Comparison of ENCODE assay signal across 7 mouse cellular contexts in the genomic region with DNA sequence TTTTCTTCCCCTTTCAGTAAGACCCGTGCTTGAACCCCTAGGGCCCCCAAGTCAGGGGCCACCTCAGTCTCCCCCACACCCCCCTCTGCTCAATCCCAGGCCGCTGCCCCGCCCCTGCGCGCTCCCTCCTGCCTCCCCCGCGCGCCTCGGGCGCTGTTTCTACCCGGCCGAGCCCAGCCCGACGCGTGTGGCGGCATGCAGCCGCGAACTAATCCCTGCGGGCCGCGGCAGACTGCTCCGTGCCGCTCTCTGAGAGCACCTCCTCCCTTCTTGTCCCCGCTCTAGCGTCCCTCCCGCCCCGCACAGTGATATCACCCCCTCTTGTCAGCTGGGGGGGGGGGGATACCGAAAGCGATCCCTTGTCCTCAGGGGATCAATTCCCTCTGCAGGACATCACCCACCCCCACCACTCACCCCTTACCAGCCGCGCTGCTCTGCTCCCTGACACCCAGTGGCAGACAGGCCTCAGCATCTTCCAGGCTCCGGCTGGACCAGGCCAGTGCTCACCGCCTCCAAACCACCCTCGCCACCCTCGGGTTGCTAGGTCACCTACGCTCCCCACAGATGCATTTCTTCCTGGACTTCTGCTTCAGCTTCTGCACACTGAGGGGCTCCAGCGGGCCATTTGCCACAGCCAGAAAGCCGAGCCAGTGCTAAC. TPM values are rescaled to one million over a fixed set of nuclear protein-coding genes. Genes with fewer than 3 reads are reported as not detected.
DNase-seq lines count a peak whose midpoint lies in the region; ATAC-seq lines count a peak whose summit lies in the region.

No protein-coding gene starts in this region.

- H3K36me3 ChIP-seq in lung, embryonic 15.5 days = no peaks in the 10 kb centered on the region
- no peaks in the 10 kb centered on the region for H3K36me3 ChIP-seq in embryonic facial prominence, embryonic 14.5 days (ENCODE audit: control insufficient read depth, insufficient read depth, low read length)
- no peaks in the 10 kb centered on the region for H3K36me3 ChIP-seq in intestine, embryonic 16.5 days (ENCODE audit: control insufficient read depth, insufficient read depth, low read length)
- no peaks in the 10 kb centered on the region for H3K36me3 ChIP-seq in neural tube, embryonic 13.5 days

- H3K9me3 ChIP-seq in lung, embryonic 15.5 days = no peaks in the 10 kb centered on the region
- no peaks in the 10 kb centered on the region for H3K9me3 ChIP-seq in embryonic facial prominence, embryonic 14.5 days (ENCODE audit: control insufficient read depth, low read length)
- no peaks in the 10 kb centered on the region for H3K9me3 ChIP-seq in intestine, embryonic 16.5 days (ENCODE audit: control insufficient read depth, low read length)
- H3K9me3 ChIP-seq in neural tube, embryonic 13.5 days = no peaks in the 10 kb centered on the region

- peak overlapping the region; percentile 25 for H3K4me3 ChIP-seq in lung, embryonic 15.5 days
- peak overlapping the region; percentile 31 for H3K4me3 ChIP-seq in embryonic facial prominence, embryonic 14.5 days (ENCODE audit: low read depth, low read length)
- H3K4me3 ChIP-seq in intestine, embryonic 16.5 days (ENCODE audit: low read length) = peak overlapping the region; percentile 29
- peak overlapping the region; percentile 18 for H3K4me3 ChIP-seq in neural tube, embryonic 13.5 days

- ATAC-seq in lung, embryonic 15.5 days (ENCODE audit: borderline replicate concordance, extremely low read depth, low FRiP score, low TSS enrichment) = no peak
- ATAC-seq in embryonic facial prominence, embryonic 14.5 days (ENCODE audit: low read depth) = peak; percentile 60
- ATAC-seq in intestine, embryonic 16.5 days = no peak; the same call in 1 of the 2 replicates
- no peak; the same call in 1 of the 2 replicates for ATAC-seq in neural tube, embryonic 13.5 days (ENCODE audit: low read depth)

- H3K27ac ChIP-seq in lung, embryonic 15.5 days = no peak overlapping the region
- peak overlapping the region; percentile 1; the same call in 1 of the 2 replicates for H3K27ac ChIP-seq in embryonic facial prominence, embryonic 14.5 days (replicated peaks; ENCODE audit: low read depth, low read length)
- H3K27ac ChIP-seq in intestine, embryonic 16.5 days (ENCODE audit: low read length) = no peak overlapping the region
- H3K27ac ChIP-seq in neural tube, embryonic 13.5 days (replicated peaks) = no peak overlapping the region

- H3K4me2 ChIP-seq in lung, embryonic 15.5 days = peak overlapping the region; percentile 49
- H3K4me2 ChIP-seq in embryonic facial prominence, embryonic 14.5 days (ENCODE audit: low read depth, low read length) = peak overlapping the region; percentile 54
- peak overlapping the region; percentile 32 for H3K4me2 ChIP-seq in intestine, embryonic 16.5 days (ENCODE audit: low read depth, low read length)
- peak overlapping the region; percentile 51 for H3K4me2 ChIP-seq in neural tube, embryonic 13.5 days

- peaks cover 21% of the 10 kb centered on the region for H3K4me1 ChIP-seq in lung, embryonic 15.5 days
- H3K4me1 ChIP-seq in embryonic facial prominence, embryonic 14.5 days (ENCODE audit: control insufficient read depth, insufficient read depth, low read length) = peaks cover 42% of the 10 kb centered on the region
- peaks cover 18% of the 10 kb centered on the region for H3K4me1 ChIP-seq in intestine, embryonic 16.5 days (ENCODE audit: control insufficient read depth, insufficient read depth, low read length)
- H3K4me1 ChIP-seq in neural tube, embryonic 13.5 days (replicated peaks) = peaks cover 60% of the 10 kb centered on the region

- H3K9ac ChIP-seq in lung, embryonic 15.5 days = peak overlapping the region; percentile 4; the same call in 1 of the 2 replicates
- peak overlapping the region; percentile 37; the same call in 1 of the 2 replicates for H3K9ac ChIP-seq in embryonic facial prominence, embryonic 14.5 days (ENCODE audit: low read depth, low read length)
- H3K9ac ChIP-seq in intestine, embryonic 16.5 days (ENCODE audit: low read depth, low read length) = 0 out of 2 replicates have a peak overlapping the region, but pooled peaks have one; percentile 14
- H3K9ac ChIP-seq in neural tube, embryonic 13.5 days = peak overlapping the region; percentile 2; the same call in 1 of the 2 replicates

- DNase-seq in lung, adult 18-20 months = no peak
- DNase-seq in embryonic facial prominence, embryonic 14.5 days (ENCODE audit: low spot score) = peak; percentile 80
- DNase-seq in ovary, postnatal 10 days (ENCODE audit: low spot score) = no peak
- DNase-seq in T-cell, adult 2 months (ENCODE audit: low spot score) = no peak

- H3K27me3 ChIP-seq in lung, embryonic 15.5 days = peaks cover 100% of the 10 kb centered on the region
- peaks cover 88% of the 10 kb centered on the region for H3K27me3 ChIP-seq in embryonic facial prominence, embryonic 14.5 days (replicated peaks; ENCODE audit: control insufficient read depth, insufficient read depth, low read length)
- H3K27me3 ChIP-seq in intestine, embryonic 16.5 days (replicated peaks; ENCODE audit: control insufficient read depth, insufficient read depth, low read length) = peaks cover 94% of the 10 kb centered on the region
- peaks cover 96% of the 10 kb centered on the region for H3K27me3 ChIP-seq in neural tube, embryonic 13.5 days

- 2% methylated on average over 38 of the region's 38 CpGs for WGBS in lung, embryonic 15.5 days
- WGBS in embryonic facial prominence, embryonic 14.5 days = 1% methylated on average over 29 of the region's 38 CpGs
- 1% methylated on average over 36 of the region's 38 CpGs for WGBS in intestine, embryonic 16.5 days
- WGBS in neural tube, embryonic 13.5 days = under 1% methylated on average over 34 of the region's 38 CpGs

RNA-seq across cellular contexts. Expression of gene Wnt10a, which starts 3.3 kb away (rescaled TPM):
- 0.20 and 0.25 TPM in 2 replicates for polyA plus RNA-seq in lung, embryonic 15.5 days (2015; fragmentation: Nextera tagmentation; extraction: Ambion mirVana)
- 6.1 and 6.7 TPM in 2 replicates for polyA plus RNA-seq in embryonic facial prominence, embryonic 14.5 days (2014; fragmentation: Nextera tagmentation; extraction: Ambion mirVana)
- 0.05 and 0.09 TPM in 2 replicates for polyA plus RNA-seq in intestine, embryonic 16.5 days (2015; fragmentation: Nextera tagmentation; extraction: Ambion mirVana)
- 0.13 and 0.15 TPM in 2 replicates for polyA plus RNA-seq in neural tube, embryonic 13.5 days (2015; fragmentation: Nextera tagmentation; extraction: Ambion mirVana)

RNA-seq across cellular contexts. Expression of gene Wnt6, which starts 22.9 kb away (rescaled TPM):
- polyA plus RNA-seq in lung, embryonic 15.5 days (2015; fragmentation: Nextera tagmentation; extraction: Ambion mirVana) = 1.2 TPM in 2 replicates
- 16.1 and 23.1 TPM in 2 replicates for polyA plus RNA-seq in embryonic facial prominence, embryonic 14.5 days (2014; fragmentation: Nextera tagmentation; extraction: Ambion mirVana)
- 0.22 and 0.49 TPM in 2 replicates for polyA plus RNA-seq in intestine, embryonic 16.5 days (2015; fragmentation: Nextera tagmentation; extraction: Ambion mirVana)
- 8.9 and 10.0 TPM in 2 replicates for polyA plus RNA-seq in neural tube, embryonic 13.5 days (2015; fragmentation: Nextera tagmentation; extraction: Ambion mirVana)

RNA-seq across cellular contexts. Expression of gene Prkag3, which starts 45.6 kb away (rescaled TPM):
- 0.34 and 0.57 TPM in 2 replicates for polyA plus RNA-seq in lung, embryonic 15.5 days (2015; fragmentation: Nextera tagmentation; extraction: Ambion mirVana)
- polyA plus RNA-seq in embryonic facial prominence, embryonic 14.5 days (2014; fragmentation: Nextera tagmentation; extraction: Ambion mirVana) = 4.5 and 6.4 TPM in 2 replicates
- 0.15 and 0.17 TPM in 2 replicates for polyA plus RNA-seq in intestine, embryonic 16.5 days (2015; fragmentation: Nextera tagmentation; extraction: Ambion mirVana)
- polyA plus RNA-seq in neural tube, embryonic 13.5 days (2015; fragmentation: Nextera tagmentation; extraction: Ambion mirVana) = 0.39 TPM in 1 of 2 replicates, not detected in the other
